Mouse (Mus musculus) heart, postnatal 36 days (tissue): ENCODE data around the gene Hvcn1. TPM values are rescaled to one million over a fixed set of nuclear protein-coding genes. Genes with fewer than 3 reads are reported as not detected.

ENCODE experiments used
- DNase-seq, 2 experiments: peaks; one replicate each; pipeline ENCODE4 v3.0.0; 2021 to 2022
- intact Hi-C: fragments of 180-260 bp; cut with DNase I; formaldehyde crosslinking; loops from one replicate; pipeline ENCODE4 v1.15.1; 2025
- total RNA-seq, 2 experiments: library from RNA; stranded (reverse); gene quantifications; 2 replicates each; pipeline ENCODE4 v1.2.3; 2021

Gene Hvcn1
- total RNA-seq, 2 experiments from 2014 or later = 1.4 to 1.7 TPM

GRCm38 (mm10) chr5:122233695-122234094 is 27.1 kb downstream of the Hvcn1 start:
- no peak for DNase-seq
- intact Hi-C loops = no loop called here

- intact Hi-C loops = no loop called here
- DNase-seq = no peak
Observed at GRCm38 (mm10) chr5:122234319-122235195, 28.0 kb downstream of the Hvcn1 start.

- no peak for DNase-seq
- intact Hi-C loops = no loop called here
Observed at GRCm38 (mm10) chr5:122235196-122235836, 28.7 kb downstream of the Hvcn1 start.

GRCm38 (mm10) chr5:122237200-122237599 is 30.6 kb downstream of the Hvcn1 start:
- intact Hi-C loops = no loop called here
- DNase-seq = no peak

DNA sequence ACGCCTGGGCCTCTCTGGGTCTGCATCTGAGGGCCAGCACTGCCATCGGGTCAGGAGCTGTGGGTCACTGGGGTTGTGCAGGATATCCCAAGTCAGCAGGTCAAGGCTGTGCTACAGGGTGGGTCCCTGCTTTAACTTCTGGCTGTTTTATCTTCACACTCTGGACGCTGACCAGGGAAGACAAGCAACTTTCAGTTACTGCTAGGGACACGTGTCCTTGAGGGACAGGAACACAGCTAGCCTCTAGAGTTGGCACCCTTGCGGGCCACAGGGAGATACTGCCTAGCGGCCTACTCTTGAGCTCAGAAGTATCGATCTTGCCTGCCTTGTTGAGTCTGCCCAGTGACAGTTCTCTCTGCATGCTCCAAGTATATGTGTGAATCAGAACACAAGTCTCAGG is 33.0 kb downstream of the Hvcn1 start:
- no peak for DNase-seq
- intact Hi-C loops = no loop called here

GRCm38 (mm10) chr5:122240521-122240920 is 33.9 kb downstream of the Hvcn1 start:
- intact Hi-C loops = no loop called here
- DNase-seq = no peak

DNA sequence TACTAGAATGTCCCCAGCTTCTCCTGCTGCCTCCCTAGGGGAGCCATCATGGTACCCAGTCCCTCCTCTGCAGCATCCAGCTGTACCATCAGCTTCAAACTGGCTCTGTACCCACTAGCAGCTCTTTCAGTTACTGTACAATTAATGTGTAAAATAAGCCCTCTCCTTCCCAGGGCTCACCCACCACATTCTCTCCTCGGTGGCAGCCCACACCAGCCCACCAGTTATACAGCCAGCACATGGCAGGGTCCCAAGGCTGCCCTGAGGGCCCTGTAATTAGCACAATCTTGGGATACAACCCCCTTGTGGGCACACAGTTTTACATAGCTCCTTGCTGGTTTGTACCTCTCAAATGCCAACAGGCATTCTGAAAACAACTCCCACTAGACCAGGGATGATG is 34.4 kb downstream of the Hvcn1 start:
- DNase-seq = no peak
- intact Hi-C loops = no loop called here

- intact Hi-C loops = no loop called here
- no peak for DNase-seq
Observed at GRCm38 (mm10) chr5:122242521-122243123, 36.0 kb downstream of the Hvcn1 start.

- intact Hi-C loops = no loop called here
- no peak for DNase-seq
Observed at GRCm38 (mm10) chr5:122243781-122244523, 37.3 kb downstream of the Hvcn1 start.

GRCm38 (mm10) chr5:122245186-122245585 is 38.6 kb downstream of the Hvcn1 start:
- intact Hi-C loops = no loop called here
- DNase-seq = no peak

GRCm38 (mm10) chr5:122246547-122247167 is 40.1 kb downstream of the Hvcn1 start:
- no peak for DNase-seq
- intact Hi-C loops = no loop called here

DNA sequence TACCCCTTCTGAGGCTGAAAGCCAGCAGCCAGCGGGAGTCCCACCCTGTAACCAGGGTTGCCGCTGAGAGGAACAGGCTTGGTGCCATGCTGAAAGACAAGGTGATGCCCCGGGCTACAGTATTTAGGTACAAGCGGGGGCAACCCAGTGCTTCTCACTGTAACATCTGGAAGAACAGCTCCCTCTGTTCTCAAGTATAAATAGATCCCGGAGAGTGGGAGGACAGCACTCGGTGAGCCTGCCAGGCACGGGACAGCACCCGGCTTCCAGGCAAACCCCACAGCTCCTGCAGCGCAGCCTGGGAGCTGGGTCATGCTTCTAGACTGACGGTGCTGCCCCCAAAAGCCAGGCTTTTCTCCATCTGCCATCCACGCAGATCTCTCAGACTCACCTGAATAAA is 40.9 kb downstream of the Hvcn1 start:
- intact Hi-C loops = no loop called here
- peak in 1 of 2 experiments; percentile 37 for DNase-seq

GRCm38 (mm10) chr5:122247934-122248333 is 41.3 kb downstream of the Hvcn1 start:
- intact Hi-C loops = no loop called here
- no peak for DNase-seq

DNA sequence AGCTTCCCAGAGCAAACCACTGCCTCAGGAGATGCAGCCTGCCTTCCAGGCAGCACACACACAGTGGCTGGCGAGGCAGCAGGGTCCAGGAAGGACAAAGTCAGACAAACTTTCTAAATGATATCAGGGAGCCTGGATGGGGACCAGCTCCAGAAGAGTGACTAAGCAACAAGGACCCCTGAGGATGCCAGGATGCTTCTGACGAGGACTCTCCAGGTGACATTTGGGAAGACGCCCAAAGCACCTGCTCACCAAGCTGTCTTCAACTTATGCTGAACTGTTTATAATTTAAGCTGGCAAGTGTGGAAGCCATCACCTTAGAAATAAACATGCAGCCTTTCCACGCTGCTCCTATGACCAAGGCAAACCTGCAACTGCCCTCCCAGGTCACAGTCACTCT is 42.7 kb downstream of the Hvcn1 start:
- intact Hi-C loops = no loop called here
- no peak for DNase-seq

GRCm38 (mm10) chr5:122251895-122252606 is 45.4 kb downstream of the Hvcn1 start:
- DNase-seq = no peak
- intact Hi-C loops = no loop called here

GRCm38 (mm10) chr5:122258027-122258741 is 51.6 kb downstream of the Hvcn1 start:
- no peak for DNase-seq
- intact Hi-C loops = no loop called here

DNA sequence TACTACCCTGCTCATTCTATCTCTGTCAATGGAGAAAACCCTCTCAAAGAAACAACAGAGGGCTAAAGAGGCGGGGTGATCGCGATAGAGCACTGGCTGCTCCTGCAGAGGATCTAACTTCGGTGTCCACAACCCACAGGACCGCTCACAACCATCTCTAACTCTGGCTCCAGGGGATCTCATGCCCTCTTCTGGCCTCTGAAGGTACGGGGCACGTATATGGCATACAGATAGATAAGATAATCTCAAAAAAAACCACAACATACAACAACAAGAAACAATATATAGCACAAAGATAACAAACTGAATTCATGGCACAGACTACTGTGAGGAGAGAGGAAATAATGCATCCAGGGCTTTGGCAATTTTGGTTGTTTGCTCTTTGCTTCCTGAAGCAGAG is 55.5 kb downstream of the Hvcn1 start:
- intact Hi-C loops = loop anchor here (5.0 kb wide), 1 partner anchor 130 kb away; no protein-coding TSS in a partner anchor
- no peak for DNase-seq

- intact Hi-C loops = loop anchor here (5.0 kb wide), 1 partner anchor 132 kb away; no protein-coding TSS in a partner anchor
- DNase-seq = peak; percentile 85 to 86
Observed at GRCm38 (mm10) chr5:122263933-122264905, 57.6 kb downstream of the Hvcn1 start, which contains the start of gene Tctn1. Gene Tctn1 (minus strand): TSS chr5:122264460.
